Mouse (Mus musculus): ENCODE results near the gene 2510039O18Rik.

Gene 2510039O18Rik

DNA sequence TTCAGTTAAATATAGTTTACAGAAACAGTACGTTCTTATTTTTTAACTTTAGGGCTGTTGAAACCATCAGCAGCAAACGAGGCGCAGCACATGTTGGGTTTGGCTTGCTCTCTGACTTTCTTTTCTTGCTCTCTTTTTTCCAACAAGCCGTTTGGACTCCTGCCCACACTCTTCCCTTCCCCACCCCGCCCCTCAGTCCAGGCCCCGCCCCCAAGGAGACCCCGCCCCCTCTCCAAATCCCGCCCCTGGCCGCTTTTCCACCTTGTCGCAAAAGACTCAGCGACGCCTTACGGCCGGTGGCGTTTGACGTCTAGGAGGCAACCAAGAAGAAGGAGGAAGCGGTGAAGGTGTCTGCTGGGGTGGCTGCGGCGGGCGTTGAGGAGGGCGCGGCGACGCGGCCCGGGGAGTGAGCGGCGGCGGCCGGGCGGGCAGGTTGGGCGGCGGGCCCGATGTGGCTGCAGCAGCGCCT is at the start of gene 2510039O18Rik:
TSS of gene 2510039O18Rik (plus strand) at position 320 of the 469 bp plus-strand sequence.
- DNase-seq (ENCODE audit: low read depth), result peak; percentile 80

DNA sequence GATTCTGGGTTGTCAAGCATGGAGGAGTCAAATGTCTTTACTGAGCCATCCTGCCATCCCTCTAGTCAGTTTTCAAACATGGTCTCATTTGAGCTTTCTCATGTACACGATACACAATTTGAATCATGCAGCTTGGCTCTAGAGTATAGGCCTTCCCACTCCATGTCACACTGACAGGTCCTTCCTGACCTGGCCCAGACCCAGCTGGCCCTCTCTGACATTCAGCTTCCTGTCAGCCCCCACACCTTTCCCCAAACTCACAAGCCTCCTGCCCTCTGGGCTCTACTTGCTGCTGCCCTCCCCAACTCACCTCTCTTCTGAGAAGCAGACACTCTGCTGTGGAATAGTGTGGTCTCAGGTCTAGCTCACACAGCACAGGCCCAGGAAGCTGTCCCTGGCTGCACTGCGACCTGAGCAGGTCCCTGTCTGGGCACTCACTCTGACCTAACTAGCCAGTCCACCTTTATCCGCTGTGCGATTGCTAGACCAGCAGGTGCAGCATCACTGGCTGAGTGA is 44.8 kb upstream of the 2510039O18Rik start:
- DNase-seq (ENCODE audit: low read depth), result no peak

DNA sequence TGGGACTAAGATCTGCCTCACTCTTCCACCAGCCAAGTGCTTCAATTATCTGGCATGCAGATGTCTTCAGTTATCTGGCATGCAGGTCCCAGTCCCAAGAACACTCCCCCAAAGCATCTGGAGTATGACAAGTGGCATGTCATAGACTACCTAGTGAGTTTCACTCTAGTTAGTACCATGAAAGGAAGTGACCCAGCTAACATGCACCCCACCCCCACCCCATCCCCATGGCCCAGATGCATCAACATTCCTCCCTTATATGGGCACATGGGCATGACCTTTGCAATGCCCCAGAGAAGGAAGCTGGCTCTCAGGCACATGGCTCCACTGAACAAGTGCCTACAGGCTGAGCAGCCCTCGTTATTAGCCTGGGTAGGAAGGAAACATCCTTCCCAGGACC is 44.3 kb upstream of the 2510039O18Rik start:
- no peak for DNase-seq (ENCODE audit: low read depth)

DNA sequence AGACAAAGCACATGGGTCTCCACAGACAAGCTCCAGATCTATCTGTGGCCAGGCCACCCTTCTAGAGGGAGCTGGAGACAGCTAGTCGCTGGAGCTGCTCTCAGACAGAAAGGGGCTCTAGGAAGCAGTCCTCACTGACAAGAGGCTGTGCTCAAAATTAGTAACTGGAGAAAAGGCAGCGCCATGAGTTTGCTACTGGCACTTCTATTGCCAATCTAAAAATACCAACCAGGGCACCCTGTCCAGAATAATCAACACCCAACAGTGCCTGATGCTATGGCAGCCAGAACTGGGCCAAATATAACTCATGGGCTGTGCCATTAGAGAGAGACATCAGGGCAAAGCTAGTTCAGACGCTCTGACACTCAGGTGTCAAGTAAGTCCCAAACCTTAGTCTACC is 43.3 kb upstream of the 2510039O18Rik start:
- no peak for DNase-seq (ENCODE audit: low read depth)

- DNase-seq (ENCODE audit: low read depth), result no peak
Observed at GRCm38 (mm10) chr4:147900452-147900851, 40.2 kb upstream of the 2510039O18Rik start.

DNA sequence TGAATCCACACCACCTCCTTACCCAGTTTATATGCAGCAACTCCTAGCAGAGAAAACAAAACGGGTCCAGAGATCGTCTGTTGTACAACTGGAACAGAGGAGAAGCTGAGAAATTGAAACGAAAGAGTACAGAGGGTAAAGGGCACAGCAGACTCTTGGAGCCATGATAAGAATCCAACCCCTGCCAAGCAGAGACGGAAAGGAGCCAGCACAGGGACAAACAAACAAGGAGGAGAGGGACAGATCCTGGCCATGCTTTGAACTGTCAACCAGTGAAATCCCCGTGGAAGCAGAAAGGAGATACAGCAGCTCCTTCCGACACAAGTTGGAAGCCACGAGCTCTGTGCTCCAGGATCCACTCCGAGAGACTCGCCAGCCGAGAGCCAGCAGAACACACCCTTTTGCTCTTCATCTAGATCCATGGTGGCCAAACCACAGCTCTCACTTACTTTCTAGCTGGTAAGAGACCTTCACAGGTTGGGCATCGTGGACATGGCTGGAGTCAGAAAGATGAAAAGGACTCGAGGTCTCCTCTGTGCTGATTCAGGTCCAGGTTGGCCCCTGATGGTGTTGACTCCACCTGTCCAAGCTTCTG is 37.7 kb upstream of the 2510039O18Rik start:
- DNase-seq (ENCODE audit: low read depth), result no peak

DNA sequence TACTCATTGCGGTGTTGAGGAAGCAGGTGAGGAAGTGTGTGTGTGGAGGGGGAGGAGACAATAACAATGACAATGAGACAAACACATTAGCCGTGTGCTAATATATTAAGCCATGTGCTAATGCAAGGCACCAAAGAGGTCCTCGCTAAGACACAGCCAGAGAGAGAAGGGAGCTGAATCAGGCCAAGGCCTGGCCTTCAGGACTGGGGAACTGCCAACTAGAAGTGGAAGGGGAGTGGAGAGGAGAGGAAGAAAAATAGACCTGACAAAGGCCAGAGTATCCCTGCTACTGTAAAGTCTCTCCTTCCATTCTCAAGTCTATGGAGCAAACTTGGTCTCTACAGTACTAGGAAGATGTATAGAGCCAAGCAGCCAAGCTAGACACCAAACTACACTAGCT is 37.1 kb upstream of the 2510039O18Rik start:
- no peak for DNase-seq (ENCODE audit: low read depth)

DNA sequence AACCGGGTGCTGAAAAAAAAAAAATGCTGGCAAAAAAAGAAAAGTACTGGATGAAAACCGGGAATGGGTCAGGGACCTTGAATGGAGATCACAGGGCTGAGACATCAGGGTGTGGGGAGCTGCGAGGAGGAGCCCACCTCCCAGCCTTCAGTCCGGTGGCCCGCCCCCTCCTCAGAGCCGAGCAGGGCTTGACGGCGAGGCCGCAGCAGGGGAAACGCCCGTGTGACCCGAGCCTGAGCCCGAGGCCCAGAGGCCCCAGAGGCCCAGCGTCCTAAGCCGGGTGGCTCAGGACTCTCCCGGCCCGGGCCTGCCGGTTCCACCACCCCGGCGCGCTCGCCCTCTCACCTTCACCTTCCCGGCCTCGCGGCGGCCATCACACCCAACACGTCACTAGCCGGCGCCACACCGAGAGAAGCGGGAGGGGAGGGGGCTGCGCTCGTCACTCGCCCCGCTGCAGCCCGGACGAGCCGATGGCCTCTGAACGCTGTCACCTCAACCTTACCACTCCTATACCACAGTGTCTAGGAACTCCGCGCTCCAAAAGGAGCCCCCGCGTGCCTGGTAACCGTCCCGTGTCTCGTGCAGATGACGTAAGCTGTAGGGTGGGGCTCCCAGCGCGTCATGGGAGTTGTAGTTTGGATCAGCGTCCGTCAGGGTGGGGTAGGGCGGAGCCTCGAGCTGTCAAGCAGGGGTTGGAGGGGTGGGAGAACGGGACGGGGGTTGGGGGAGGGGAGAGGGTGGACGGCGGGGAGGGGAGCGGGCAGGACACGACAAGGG is 36.2 kb upstream of the 2510039O18Rik start, which contains the start of gene Mfn2:
TSS of gene Mfn2 (minus strand) at position 392 of the 777 bp plus-strand sequence.
- DNase-seq (ENCODE audit: low read depth), result peak; percentile 83

DNA sequence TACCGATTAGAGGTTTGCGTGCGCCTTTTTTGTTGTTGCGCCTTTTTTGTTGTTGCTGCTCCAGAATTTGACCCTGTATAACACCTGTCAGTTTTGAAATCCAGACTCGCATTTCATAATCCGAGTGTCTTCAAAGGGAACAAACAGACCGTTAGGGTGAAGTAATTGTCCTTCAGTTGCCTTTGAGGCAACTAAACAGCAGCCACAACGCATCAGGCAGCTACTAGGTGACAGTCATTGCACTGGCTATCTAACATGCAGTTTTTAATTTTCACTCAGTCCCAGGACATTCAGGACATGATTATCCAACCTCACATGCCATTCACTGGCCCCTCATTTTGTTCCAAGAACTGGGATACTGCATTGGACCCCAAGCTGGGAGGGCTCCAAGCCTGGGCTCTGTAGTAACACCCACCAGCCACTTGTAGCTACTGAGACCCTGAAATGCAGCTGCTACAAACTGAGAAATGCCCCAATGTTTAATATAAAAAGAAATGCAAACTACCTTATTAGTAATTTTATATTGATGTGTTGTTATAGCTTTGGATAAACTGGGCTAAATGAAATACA is 35.5 kb upstream of the 2510039O18Rik start:
- DNase-seq (ENCODE audit: low read depth), result peak; percentile 32

- DNase-seq (ENCODE audit: low read depth), result no peak
Observed at GRCm38 (mm10) chr4:147906230-147906629, 34.5 kb upstream of the 2510039O18Rik start.

DNA sequence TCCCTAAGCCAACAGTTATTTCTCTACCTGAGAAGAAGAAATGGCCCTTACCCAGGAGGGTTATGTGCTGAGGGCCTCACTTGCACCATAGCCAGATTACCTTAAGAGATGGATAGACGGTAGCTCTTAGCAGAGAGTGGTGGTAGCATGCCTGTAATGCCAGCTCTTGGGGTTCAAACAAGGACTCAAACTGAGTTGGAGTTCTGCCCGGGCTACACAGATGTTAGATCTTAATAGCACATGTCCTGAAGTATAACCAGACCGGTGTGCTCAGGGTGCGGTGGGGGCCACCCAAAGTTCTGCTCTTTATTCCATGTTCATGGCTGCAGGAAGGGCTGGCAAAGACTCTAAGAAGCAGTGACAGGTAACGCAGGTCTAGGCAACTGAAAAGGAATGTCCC is 31.2 kb upstream of the 2510039O18Rik start:
- no peak for DNase-seq (ENCODE audit: low read depth)

- DNase-seq (ENCODE audit: low read depth), result peak; percentile 68
Observed at GRCm38 (mm10) chr4:147918459-147919121, 22.1 kb upstream of the 2510039O18Rik start.

- no peak for DNase-seq (ENCODE audit: low read depth)
Observed at GRCm38 (mm10) chr4:147920973-147921372, 19.7 kb upstream of the 2510039O18Rik start.

GRCm38 (mm10) chr4:147922341-147922740 is 18.4 kb upstream of the 2510039O18Rik start:
- DNase-seq (ENCODE audit: low read depth), result no peak

GRCm38 (mm10) chr4:147927705-147928104 is 13.0 kb upstream of the 2510039O18Rik start:
- no peak for DNase-seq (ENCODE audit: low read depth)

DNA sequence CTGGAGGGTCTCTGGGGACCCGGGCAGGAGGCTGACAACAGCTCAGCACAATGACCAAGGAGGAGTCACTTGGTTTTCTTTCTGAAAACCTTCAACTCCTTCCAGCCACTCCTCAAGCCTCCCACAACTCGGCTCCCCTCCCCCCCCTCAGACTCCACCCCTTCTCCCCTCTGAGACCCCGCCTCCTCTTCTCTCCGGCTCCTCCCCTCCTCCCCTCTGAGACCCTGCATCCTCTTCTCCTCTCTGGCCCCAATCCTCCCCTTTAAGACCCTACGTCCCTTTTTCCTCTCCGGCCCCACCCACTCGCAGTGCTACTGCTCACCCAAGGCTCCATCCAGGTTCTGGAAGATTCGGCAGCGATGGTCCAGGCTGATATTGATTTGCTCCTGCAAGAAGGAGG is 12.6 kb upstream of the 2510039O18Rik start:
- DNase-seq (ENCODE audit: low read depth), result no peak

DNA sequence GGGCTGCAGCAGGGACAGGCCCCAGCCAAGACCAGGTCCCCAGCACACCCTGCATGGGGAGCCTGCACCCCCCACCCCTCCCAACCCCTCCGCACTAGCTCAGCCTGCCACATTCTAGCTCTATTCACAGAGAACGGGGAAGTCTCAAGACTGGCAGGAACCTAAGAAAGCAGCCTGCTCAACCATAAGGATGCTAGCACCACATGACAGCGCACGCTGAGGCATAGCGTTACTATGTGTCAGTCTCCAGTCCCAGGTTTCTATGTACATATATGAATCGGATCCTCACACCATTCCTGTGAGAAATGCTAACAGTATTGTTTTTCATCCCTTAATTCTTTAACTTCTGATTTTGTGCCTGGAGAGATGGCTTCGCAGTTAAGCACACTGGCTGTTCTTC is 12.2 kb upstream of the 2510039O18Rik start:
- no peak for DNase-seq (ENCODE audit: low read depth)

DNA sequence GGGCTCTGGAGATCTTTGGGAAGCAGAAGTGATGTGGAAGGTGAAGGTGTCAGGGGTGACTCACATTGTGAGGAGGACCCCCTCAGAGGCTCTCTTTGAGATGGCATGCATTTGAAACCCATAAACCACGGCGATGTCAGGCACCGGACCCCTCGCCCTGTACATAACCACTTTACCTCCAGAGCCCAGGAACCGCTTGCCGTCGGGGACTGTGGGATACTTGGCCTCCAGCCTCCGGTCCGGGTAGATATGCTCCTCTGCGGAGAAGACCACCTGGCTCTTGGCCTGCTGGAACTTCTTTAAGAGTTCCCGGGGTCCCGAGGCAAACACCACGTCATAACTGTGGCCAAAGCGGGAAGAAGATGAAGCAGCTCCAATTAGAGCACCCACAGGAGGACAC is 9.7 kb upstream of the 2510039O18Rik start:
- no peak for DNase-seq (ENCODE audit: low read depth)

GRCm38 (mm10) chr4:147934134-147934533 is 6.6 kb upstream of the 2510039O18Rik start:
- no peak for DNase-seq (ENCODE audit: low read depth)

DNA sequence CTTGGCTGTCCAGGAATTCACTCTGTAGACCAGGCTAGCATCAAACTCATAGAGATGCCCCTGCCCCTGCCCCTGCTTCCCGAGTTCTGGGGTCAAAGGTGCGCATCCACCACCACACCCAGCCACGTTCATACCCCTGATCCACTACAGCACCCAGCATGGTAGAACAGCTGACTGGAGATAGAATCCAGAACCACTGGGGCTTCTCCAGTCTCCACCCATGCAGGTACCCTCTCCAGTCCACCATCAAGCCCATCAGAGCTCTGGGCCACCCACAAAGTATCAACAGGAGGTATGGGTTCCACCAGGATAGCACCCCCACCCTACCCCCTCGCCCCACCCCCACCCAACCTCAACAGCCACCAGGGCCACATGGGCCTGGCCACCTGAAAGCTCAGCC is 6.1 kb upstream of the 2510039O18Rik start:
- no peak for DNase-seq (ENCODE audit: low read depth)

GRCm38 (mm10) chr4:147935904-147936303 is 4.8 kb upstream of the 2510039O18Rik start:
- DNase-seq (ENCODE audit: low read depth), result no peak

GRCm38 (mm10) chr4:147936331-147936954 is 4.3 kb upstream of the 2510039O18Rik start, which contains the start of gene Plod1:
TSS of gene Plod1 (minus strand) at chr4:147936767.
- DNase-seq (ENCODE audit: low read depth), result peak; percentile 33

All from c-Kit-positive CD71-negative TER-119-negative erythroid progenitor cells, embryonic 14.5 days (primary cell).